Mouse (Mus musculus) forebrain, embryonic 11.5 days (tissue): Measurements from ENCODE around the gene Gm5150. TPM values are rescaled to one million over a fixed set of nuclear protein-coding genes. Genes with fewer than 3 reads are reported as not detected.
"Not testable (repeated sequence)": the region's sequence is repeated elsewhere in the genome, so short reads cannot be mapped to it uniquely, and the experiment has no call there.

Experiments
- ATAC-seq: fragments of 200-750 bp; cut with Nextera tagmentation; replicated peaks from 2 replicates; pipeline ENCODE4 v1.8.0; 2017; ENCODE audit warnings: moderate TSS enrichment; ENCODE audit not compliant: low FRiP score
- DNase-seq: peaks from one replicate; pipeline ENCODE4 v3.0.0-alpha.2; 2017; ENCODE audit warnings: low spot score
- H3K27ac ChIP-seq: fragments of 300-500 bp; sonication (generic); 2 replicates; pipeline ENCODE4 v1.5.1; 2014; ENCODE audit warnings: low read depth, low read length
- H3K27me3 ChIP-seq: fragments of 300-500 bp; sonication (generic); 2 replicates; pipeline ENCODE4 v1.6.1; 2014; ENCODE audit warnings: mild to moderate bottlenecking, low read length, mixed read lengths; ENCODE audit not compliant: control insufficient read depth, insufficient read depth
- H3K36me3 ChIP-seq: fragments of 300-500 bp; sonication (generic); 2 replicates; pipeline ENCODE4 v1.6.1; 2014; ENCODE audit warnings: mild to moderate bottlenecking, low read length, moderate library complexity, mixed read lengths; ENCODE audit not compliant: control insufficient read depth, insufficient read depth
- H3K4me1 ChIP-seq: fragments of 300-500 bp; sonication (generic); replicated peaks from 2 replicates; pipeline ENCODE4 v1.6.1; 2014; ENCODE audit warnings: low read length, mixed read lengths; ENCODE audit not compliant: control insufficient read depth, insufficient read depth
- H3K4me2 ChIP-seq: fragments of 300-500 bp; sonication (generic); 2 replicates; pipeline ENCODE4 v1.6.1; 2014; ENCODE audit warnings: low read depth, mild to moderate bottlenecking, low read length, moderate library complexity, mixed read lengths; ENCODE audit not compliant: severe bottlenecking
- H3K4me3 ChIP-seq: fragments of 300-500 bp; sonication (generic); 2 replicates; pipeline ENCODE4 v1.5.1; 2014; ENCODE audit warnings: low read depth, low read length
- H3K9ac ChIP-seq: fragments of 300-500 bp; sonication (generic); 2 replicates; pipeline ENCODE4 v1.6.1; 2014; ENCODE audit warnings: low read length
- H3K9me3 ChIP-seq: fragments of 300-500 bp; sonication (generic); 2 replicates; pipeline ENCODE4 v1.6.1; 2016; ENCODE audit warnings: low read length, mixed read lengths; ENCODE audit not compliant: control insufficient read depth
- WGBS: fragments of 180-500 bp; shearing (Covaris S2); extraction: QIAGEN DNeasy Blood & Tissue Kit; methylation state at CpG from one replicate; pipeline ENCODE4 v1.1.7; 2014; 5-methylcytosine and 5-hydroxymethylcytosine counted together
- microRNA-seq: library from miRNA; unstranded; fragments of <30 nt; microRNA quantifications from one replicate; pipeline ENCODE4, GENCODE M21; 2016; ENCODE audit not compliant: insufficient number of aligned reads
- polyA plus RNA-seq: library from polyadenylated mRNA; unstranded; fragments of >200 nt; fragmentation: Nextera tagmentation; extraction: Ambion mirVana; gene quantifications from 2 replicates; pipeline ENCODE4 v1.2.1, GENCODE M21; 2014

The Gm5150 gene
- polyA plus RNA-seq, 1 experiment from 2014 or later, result not detected

DNA sequence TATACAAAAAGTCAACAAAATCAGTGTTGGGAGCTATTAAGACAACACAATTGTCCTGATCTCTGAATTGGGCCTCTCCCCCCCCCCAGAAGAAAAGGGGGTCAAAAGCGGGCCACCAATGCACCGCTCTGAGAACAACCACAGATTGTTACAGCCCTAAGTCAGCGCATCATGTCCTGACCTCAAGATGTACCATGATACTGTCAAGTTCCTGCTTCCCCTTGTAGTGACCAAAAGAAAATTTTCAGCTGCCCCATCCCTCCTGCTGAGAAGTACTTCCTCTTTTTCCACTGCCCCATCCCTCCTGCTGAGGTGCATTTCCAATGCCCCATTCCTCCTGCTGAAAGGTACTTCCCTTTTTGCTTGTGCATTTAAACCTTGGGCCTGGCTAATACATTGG, 6.8 kb downstream of the Gm5150 start:
- H3K27ac ChIP-seq, H3K27me3 ChIP-seq, H3K4me1 ChIP-seq, H3K9ac ChIP-seq, H3K36me3 ChIP-seq, DNase-seq, H3K4me3 ChIP-seq, ATAC-seq, H3K4me2 ChIP-seq, H3K9me3 ChIP-seq: not testable (repeated sequence)
- WGBS, result 95% methylated on average over 3 of the region's 3 CpGs

DNA sequence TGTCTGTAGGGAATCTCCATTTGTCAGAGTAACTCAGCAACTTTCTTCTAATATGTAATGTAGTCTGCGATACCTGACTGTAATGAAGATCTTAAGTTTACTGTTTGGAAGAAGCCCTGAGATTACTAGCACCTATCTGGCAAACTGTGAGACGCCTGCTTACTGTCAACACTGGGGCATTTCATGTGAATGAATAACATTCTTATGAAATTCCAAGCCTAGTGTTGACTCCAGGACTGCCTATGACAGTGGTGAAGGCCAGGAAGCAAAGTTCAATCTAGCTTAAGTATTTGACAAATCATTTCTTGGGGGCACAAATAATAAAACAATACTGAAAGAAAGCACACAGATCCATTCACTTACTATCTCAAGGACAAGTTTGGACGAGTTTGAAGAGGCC, 24.0 kb downstream of the Gm5150 start:
- Histone ChIP-seq H3K4me2 (no peak overlapping the region), H3K27ac (no peak overlapping the region), H3K9me3 (peaks cover 2% of the 10 kb centered on the region; the same call in 1 of the 2 replicates), H3K9ac (no peak overlapping the region), H3K27me3 (no peaks in the 10 kb centered on the region), H3K4me3 (no peak overlapping the region), H3K36me3 (no peaks in the 10 kb centered on the region), H3K4me1 (no peaks in the 10 kb centered on the region)
- ATAC-seq, result no peak
- 70% methylated on average over 3 of the region's 3 CpGs for WGBS
- no peak for DNase-seq

DNA sequence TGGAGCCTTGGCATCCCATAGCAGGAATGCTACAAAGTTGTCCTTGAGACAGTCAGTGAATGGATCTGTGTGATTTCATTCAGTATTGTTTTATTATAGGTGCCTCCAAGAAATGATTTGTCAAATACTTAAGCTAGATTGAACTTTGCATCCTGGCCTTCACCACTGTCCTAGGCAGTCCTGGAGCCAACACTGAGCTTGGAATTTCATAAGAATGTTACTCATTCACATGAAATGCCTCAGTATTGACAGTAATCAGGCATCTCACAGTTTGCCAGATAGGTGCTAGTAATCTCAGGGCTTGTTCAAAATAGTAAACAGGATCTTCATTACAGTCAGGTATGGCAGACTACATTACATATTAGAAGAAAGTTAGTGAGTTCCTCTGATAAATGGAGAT, 49.3 kb downstream of the Gm5150 start:
- Histone ChIP-seq H3K27me3 (no peaks in the 10 kb centered on the region), H3K4me2 (no peak overlapping the region), H3K9ac (no peak overlapping the region), H3K27ac (no peak overlapping the region), H3K4me3 (no peak overlapping the region), H3K4me1 (no peaks in the 10 kb centered on the region), H3K9me3 (no peaks in the 10 kb centered on the region; the same call in 1 of the 2 replicates), H3K36me3 (no peaks in the 10 kb centered on the region)
- no peak for DNase-seq
- ATAC-seq, result no peak

Small RNA genes within 50 kb of the gene (microRNA-seq; reads per million reads assigned to microRNA genes)
- not detected for gene Gm24694

Other genes starting within 250 kb of the Gm5150 start
- gene Sirpb1c, start 157.9 kb downstream of the Gm5150 start, polyA plus RNA-seq, result not detected in 2 replicates